Mouse (Mus musculus): Measurements from ENCODE around the gene Pard6a. TPM values are rescaled to one million over a fixed set of nuclear protein-coding genes. Genes with fewer than 3 reads are reported as not detected.
A peak's percentile ranks its signal among the peaks of the same experiment; 100 is the strongest.

The Pard6a gene
- polyA plus RNA-seq (2014; fragmentation: Nextera tagmentation; extraction: Ambion mirVana), result 16.0 and 17.5 TPM in 2 replicates

DNA sequence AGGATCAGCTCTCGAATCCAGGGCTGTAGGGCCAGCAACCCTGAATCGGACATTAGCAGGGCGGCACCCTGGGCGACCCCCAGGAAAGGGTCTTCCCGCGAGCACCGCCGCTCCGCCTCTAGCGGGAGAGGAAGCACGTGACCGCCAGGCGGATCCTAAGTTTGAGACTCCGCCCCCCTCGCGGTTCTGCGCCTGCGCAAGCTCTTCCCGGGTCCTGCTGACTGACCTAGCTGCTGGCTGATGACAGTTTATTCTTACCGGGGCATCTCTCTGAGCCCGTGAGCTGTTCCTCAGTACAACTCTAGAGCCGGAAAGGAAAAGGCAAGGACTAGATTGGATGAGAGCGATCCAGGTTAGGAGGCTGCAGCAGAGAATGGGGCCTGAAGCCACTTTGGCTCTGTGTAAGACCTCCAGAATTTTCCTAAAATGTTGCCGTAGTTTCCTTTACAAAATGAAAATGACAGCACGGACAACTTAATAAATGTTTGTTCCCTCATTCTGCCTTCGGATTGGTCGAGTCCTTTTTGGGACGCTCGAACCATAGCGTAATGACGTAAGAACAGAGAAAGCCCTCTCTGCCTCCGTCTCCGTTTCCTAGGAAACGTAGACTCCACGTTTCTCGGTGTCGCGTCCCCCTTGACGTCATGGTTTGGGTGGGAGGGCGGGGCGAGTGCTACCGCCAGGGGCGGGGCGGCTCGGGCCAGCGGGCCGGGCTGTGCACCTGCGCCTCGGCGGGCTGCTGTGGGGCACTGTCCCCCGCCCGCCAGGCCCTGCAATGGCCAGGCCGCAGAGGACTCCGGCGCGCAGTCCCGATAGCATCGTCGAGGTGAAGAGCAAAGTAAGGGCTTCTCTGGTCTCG lies at the start of gene Pard6a, which contains the start of gene Acd:
Gene Pard6a, plus strand, starts transcription at position 183 of the 859 bp plus-strand sequence.
Gene Acd, minus strand, starts transcription at position 137 of the 859 bp plus-strand sequence.
- peak within 1 kb of the TSS; percentile 68 for H3K4me3 ChIP-seq (ENCODE audit: low read depth, low read length)
- peak; percentile 99 for DNase-seq (ENCODE audit: low spot score)
- H3K4me1 ChIP-seq (replicated peaks; ENCODE audit: control insufficient read depth, insufficient read depth, low read length), result peaks cover 12% of the 10 kb centered on the region; the same call in 1 of the 2 replicates
- ATAC-seq (replicated peaks; ENCODE audit: low FRiP score, low TSS enrichment, low read depth), result peak; percentile 73
- H3K4me2 ChIP-seq (ENCODE audit: low read length), result peak within 1 kb of the TSS; percentile 95
- H3K27me3 ChIP-seq (replicated peaks; ENCODE audit: control insufficient read depth, insufficient read depth, low read length), result no peaks in the 10 kb centered on the region
- no peaks in the 10 kb centered on the region for H3K9me3 ChIP-seq (ENCODE audit: control insufficient read depth, low read length)
- H3K27ac ChIP-seq (ENCODE audit: low read depth), result peak within 1 kb of the TSS; percentile 89
- WGBS, result 0% methylated on average over 60 of the region's 60 CpGs
- peaks cover 34% of the 10 kb centered on the region for H3K36me3 ChIP-seq (ENCODE audit: control insufficient read depth, insufficient read depth, low read length)
- peak within 1 kb of the TSS; percentile 52 for H3K9ac ChIP-seq (ENCODE audit: low read length)

DNA sequence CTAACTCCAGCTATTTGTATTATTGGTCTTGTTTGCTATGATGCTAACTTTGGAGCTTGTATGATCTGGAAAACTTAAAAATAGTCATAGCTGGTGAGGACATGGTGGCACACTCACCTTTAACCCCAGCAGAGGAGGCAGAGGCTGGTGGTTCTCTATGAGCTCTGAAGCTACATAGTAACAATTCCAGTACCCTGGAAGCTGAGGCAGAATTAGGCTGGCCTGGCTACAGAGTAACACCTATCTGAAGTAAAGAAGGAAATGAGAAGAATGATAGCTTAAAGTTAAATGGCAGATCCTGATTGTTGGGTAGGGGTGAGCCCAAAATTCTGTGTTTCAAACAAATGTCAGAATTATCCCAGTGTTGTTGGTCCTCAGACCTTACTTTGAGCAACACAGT lies 43.3 kb upstream of the Pard6a start:
- ATAC-seq (replicated peaks; ENCODE audit: low FRiP score, low TSS enrichment, low read depth), result no peak
- H3K4me1 ChIP-seq (replicated peaks; ENCODE audit: control insufficient read depth, insufficient read depth, low read length), result no peaks in the 10 kb centered on the region

DNA sequence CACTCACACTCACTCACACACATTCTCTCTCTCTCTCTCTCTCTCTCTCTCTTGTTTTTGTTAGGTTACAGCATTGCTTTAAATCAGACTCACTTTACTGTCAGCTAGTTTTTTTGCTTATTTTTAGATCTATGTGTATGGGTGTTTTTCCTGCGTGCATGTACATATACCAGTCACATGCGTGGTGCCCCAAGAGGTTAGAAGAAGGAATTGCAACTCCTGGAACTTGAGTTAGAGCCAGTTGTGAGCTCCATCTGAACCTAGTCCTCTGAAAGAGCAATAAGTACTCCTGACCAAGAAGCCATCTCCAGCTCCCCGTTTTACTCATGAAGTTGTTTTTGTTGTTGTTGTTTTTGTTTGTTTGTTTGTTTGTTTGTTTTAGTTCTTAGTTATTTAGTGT lies 39.8 kb upstream of the Pard6a start:
- WGBS, result 79% methylated on average over 3 of the region's 3 CpGs

More for the DNA sequence above, 43.3 kb upstream of the Pard6a start:
- no peaks in the 10 kb centered on the region for H3K27me3 ChIP-seq (replicated peaks; ENCODE audit: control insufficient read depth, insufficient read depth, low read length)
- no peak for DNase-seq (ENCODE audit: low spot score)
- H3K36me3 ChIP-seq (ENCODE audit: control insufficient read depth, insufficient read depth, low read length), result peaks cover 34% of the 10 kb centered on the region
- no peak overlapping the region for H3K4me3 ChIP-seq (ENCODE audit: low read depth, low read length)
- H3K4me2 ChIP-seq (ENCODE audit: low read length), result no peak overlapping the region
- H3K9ac ChIP-seq (ENCODE audit: low read length), result no peak overlapping the region
- H3K27ac ChIP-seq (ENCODE audit: low read depth), result no peak overlapping the region
- H3K9me3 ChIP-seq (ENCODE audit: control insufficient read depth, low read length), result no peaks in the 10 kb centered on the region

DNA sequence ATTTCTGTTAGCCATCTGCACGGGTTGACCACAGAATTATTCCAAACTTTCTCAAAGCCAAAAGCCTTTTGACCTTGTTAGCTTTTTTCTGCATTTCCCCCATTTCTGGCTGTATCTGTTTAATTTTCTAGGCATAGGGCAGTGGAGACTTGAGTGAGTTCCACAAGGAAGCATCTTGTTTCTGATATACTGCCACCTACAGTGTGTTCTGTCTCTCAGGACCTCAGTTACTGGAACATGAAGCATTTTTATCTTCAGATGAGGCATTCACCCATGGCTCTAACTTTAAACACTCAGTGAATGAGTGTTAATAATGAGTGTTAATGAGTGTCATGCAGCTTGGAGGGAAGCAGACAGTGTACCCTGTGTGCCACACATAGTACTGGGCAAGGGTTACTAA lies 23.1 kb upstream of the Pard6a start:
- no peak overlapping the region for H3K27ac ChIP-seq (ENCODE audit: low read depth)
- WGBS, result 73% methylated on average over 1 of the region's 1 CpGs
- peaks cover 98% of the 10 kb centered on the region for H3K36me3 ChIP-seq (ENCODE audit: control insufficient read depth, insufficient read depth, low read length)
- H3K4me3 ChIP-seq (ENCODE audit: low read depth, low read length), result no peak overlapping the region
- H3K9me3 ChIP-seq (ENCODE audit: control insufficient read depth, low read length), result no peaks in the 10 kb centered on the region
- H3K9ac ChIP-seq (ENCODE audit: low read length), result no peak overlapping the region
- DNase-seq (ENCODE audit: low spot score) (no peak), ATAC-seq (replicated peaks; ENCODE audit: low FRiP score, low TSS enrichment, low read depth) (no peak)
- H3K27me3 ChIP-seq (replicated peaks; ENCODE audit: control insufficient read depth, insufficient read depth, low read length), result no peaks in the 10 kb centered on the region
- H3K4me2 ChIP-seq (ENCODE audit: low read length), result no peak overlapping the region
- no peaks in the 10 kb centered on the region for H3K4me1 ChIP-seq (replicated peaks; ENCODE audit: control insufficient read depth, insufficient read depth, low read length)

More for the DNA sequence above, 39.8 kb upstream of the Pard6a start:
- Histone ChIP-seq H3K4me1 (replicated peaks; ENCODE audit: control insufficient read depth, insufficient read depth, low read length) (no peaks in the 10 kb centered on the region), H3K27ac (ENCODE audit: low read depth) (no peak overlapping the region), H3K27me3 (replicated peaks; ENCODE audit: control insufficient read depth, insufficient read depth, low read length) (no peaks in the 10 kb centered on the region), H3K9me3 (ENCODE audit: control insufficient read depth, low read length) (no peaks in the 10 kb centered on the region), H3K36me3 (ENCODE audit: control insufficient read depth, insufficient read depth, low read length) (peaks cover 35% of the 10 kb centered on the region), H3K9ac (ENCODE audit: low read length) (no peak overlapping the region), H3K4me3 (ENCODE audit: low read depth, low read length) (no peak overlapping the region), H3K4me2 (ENCODE audit: low read length) (no peak overlapping the region)
- ATAC-seq (replicated peaks; ENCODE audit: low FRiP score, low TSS enrichment, low read depth) (no peak), DNase-seq (ENCODE audit: low spot score) (no peak)

DNA sequence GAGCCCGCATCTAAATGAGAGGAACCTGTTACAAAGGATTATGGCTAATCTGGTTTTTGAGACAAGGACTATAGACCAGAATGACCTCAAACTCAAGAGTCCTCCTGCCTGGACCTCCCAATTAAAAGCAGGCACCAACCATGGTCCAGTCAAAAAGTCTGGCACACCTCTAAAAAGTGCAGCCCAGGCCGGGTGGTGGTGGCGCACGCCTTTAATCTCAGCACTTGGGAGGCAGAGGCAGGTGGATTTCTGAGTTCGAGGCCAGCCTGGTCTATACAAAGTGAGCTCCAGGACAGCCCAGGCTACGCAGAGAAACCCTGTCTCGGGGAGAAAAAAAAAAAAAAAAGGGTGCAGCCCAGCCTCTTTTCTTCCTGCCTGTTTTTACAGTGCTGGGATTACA lies 15.6 kb upstream of the Pard6a start:
- no peak overlapping the region for H3K4me3 ChIP-seq (ENCODE audit: low read depth, low read length)
- no peak overlapping the region for H3K27ac ChIP-seq (ENCODE audit: low read depth)
- peak overlapping the region; percentile 42 for H3K4me2 ChIP-seq (ENCODE audit: low read length)
- ATAC-seq (replicated peaks; ENCODE audit: low FRiP score, low TSS enrichment, low read depth) (no peak), DNase-seq (ENCODE audit: low spot score) (no peak)
- no peak overlapping the region for H3K9ac ChIP-seq (ENCODE audit: low read length)
- no peaks in the 10 kb centered on the region for H3K9me3 ChIP-seq (ENCODE audit: control insufficient read depth, low read length)
- WGBS, result 74% methylated on average over 7 of the region's 7 CpGs
- H3K36me3 ChIP-seq (ENCODE audit: control insufficient read depth, insufficient read depth, low read length), result peaks cover 44% of the 10 kb centered on the region
- H3K27me3 ChIP-seq (replicated peaks; ENCODE audit: control insufficient read depth, insufficient read depth, low read length), result no peaks in the 10 kb centered on the region
- no peaks in the 10 kb centered on the region for H3K4me1 ChIP-seq (replicated peaks; ENCODE audit: control insufficient read depth, insufficient read depth, low read length)

DNA sequence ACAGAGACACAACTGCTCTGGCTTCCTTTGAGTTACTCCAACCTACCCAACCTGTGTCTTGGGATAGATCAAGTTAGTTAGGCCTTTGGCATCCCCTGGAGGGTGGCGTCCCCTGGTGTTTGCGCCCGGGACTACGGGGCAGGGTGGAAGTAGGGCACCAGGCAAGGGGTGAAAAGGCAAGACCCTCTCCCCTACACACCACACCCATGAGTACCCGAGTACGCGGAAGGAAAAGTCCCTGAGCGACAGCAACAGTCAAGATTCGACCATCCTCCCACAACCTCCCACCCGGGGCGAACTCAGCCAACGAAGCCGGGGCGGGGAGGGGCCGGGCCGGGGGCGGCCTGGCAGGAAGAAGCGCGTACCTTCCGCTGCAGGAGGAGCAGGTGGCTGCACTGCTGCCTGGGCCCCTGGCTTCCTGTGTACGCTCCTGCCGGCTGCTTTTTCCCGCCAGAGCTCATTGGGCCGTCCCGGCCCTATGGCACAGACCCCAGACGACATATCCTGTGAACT lies 15.1 kb upstream of the Pard6a start, which contains the start of gene Carmil2:
Gene Carmil2, plus strand, starts transcription at position 479 of the 513 bp plus-strand sequence.
- Histone ChIP-seq H3K4me3 (ENCODE audit: low read depth, low read length) (no peak within 1 kb of the TSS), H3K4me1 (replicated peaks; ENCODE audit: control insufficient read depth, insufficient read depth, low read length) (no peaks in the 10 kb centered on the region), H3K9me3 (ENCODE audit: control insufficient read depth, low read length) (no peaks in the 10 kb centered on the region), H3K4me2 (ENCODE audit: low read length) (peak within 1 kb of the TSS; percentile 42), H3K9ac (ENCODE audit: low read length) (no peak within 1 kb of the TSS), H3K27ac (ENCODE audit: low read depth) (no peak within 1 kb of the TSS), H3K27me3 (replicated peaks; ENCODE audit: control insufficient read depth, insufficient read depth, low read length) (no peaks in the 10 kb centered on the region), H3K36me3 (ENCODE audit: control insufficient read depth, insufficient read depth, low read length) (peaks cover 39% of the 10 kb centered on the region)
- 6% methylated on average over 26 of the region's 26 CpGs for WGBS
- peak; percentile 85 for DNase-seq (ENCODE audit: low spot score)
- ATAC-seq (replicated peaks; ENCODE audit: low FRiP score, low TSS enrichment, low read depth), result peak; percentile 57

DNA sequence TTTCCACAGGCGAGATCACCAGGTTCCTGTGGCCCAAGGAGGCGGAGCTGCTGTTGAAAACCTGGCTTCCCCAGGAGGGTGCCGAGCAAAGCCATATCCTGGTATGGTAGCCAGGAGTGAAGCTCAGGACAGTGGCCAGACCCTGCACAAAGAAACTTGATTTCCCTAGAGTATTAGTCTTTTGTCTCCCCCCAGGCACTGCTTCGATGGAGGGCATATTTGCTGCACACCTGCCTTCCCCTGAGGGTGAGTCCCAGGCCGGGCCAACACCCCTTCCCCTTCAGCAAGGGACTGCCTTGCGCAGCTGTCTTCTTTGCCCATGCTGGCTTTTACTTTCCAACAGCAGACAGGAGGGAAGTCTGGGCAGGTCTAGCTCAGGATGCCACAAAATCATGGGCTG lies 14.4 kb upstream of the Pard6a start:
- H3K9me3 ChIP-seq (ENCODE audit: control insufficient read depth, low read length), result no peaks in the 10 kb centered on the region
- H3K4me2 ChIP-seq (ENCODE audit: low read length), result peak overlapping the region; percentile 42; the same call in 1 of the 2 replicates
- peaks cover 32% of the 10 kb centered on the region for H3K36me3 ChIP-seq (ENCODE audit: control insufficient read depth, insufficient read depth, low read length)
- 73% methylated on average over 6 of the region's 6 CpGs for WGBS
- ATAC-seq (replicated peaks; ENCODE audit: low FRiP score, low TSS enrichment, low read depth) (no peak), DNase-seq (ENCODE audit: low spot score) (no peak)
- H3K4me3 ChIP-seq (ENCODE audit: low read depth, low read length), result no peak overlapping the region
- H3K27ac ChIP-seq (ENCODE audit: low read depth), result no peak overlapping the region
- H3K27me3 ChIP-seq (replicated peaks; ENCODE audit: control insufficient read depth, insufficient read depth, low read length), result no peaks in the 10 kb centered on the region
- no peaks in the 10 kb centered on the region for H3K4me1 ChIP-seq (replicated peaks; ENCODE audit: control insufficient read depth, insufficient read depth, low read length)
- H3K9ac ChIP-seq (ENCODE audit: low read length), result no peak overlapping the region

DNA sequence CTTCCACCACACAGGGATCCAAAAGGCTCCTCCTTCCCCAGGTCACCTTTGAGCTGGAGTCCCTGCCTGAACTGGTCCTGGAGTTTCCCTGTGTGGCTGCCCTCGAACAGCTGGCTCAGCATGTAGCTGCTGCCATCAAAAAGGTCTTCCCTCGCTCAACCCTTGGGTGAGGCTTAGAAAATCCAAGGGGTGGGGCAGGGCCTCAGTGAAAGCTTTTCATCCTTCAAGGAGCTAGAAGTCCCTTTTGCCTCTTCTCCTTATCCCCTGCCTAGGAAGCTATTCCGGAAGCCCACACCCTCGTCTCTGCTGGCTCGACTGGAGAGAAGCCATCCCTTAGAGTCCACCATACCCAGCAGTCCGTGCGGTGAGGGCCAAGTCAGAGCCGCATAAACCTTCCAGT lies 13.4 kb upstream of the Pard6a start:
- Histone ChIP-seq H3K4me3 (ENCODE audit: low read depth, low read length) (no peak overlapping the region), H3K9me3 (ENCODE audit: control insufficient read depth, low read length) (0 out of 2 replicates have a peak, but pooled peaks cover under 1% of the 10 kb centered on the region), H3K27me3 (replicated peaks; ENCODE audit: control insufficient read depth, insufficient read depth, low read length) (no peaks in the 10 kb centered on the region), H3K4me1 (replicated peaks; ENCODE audit: control insufficient read depth, insufficient read depth, low read length) (no peaks in the 10 kb centered on the region), H3K4me2 (ENCODE audit: low read length) (no peak overlapping the region), H3K27ac (ENCODE audit: low read depth) (no peak overlapping the region), H3K9ac (ENCODE audit: low read length) (no peak overlapping the region), H3K36me3 (ENCODE audit: control insufficient read depth, insufficient read depth, low read length) (peaks cover 23% of the 10 kb centered on the region)
- WGBS, result 68% methylated on average over 8 of the region's 8 CpGs
- no peak for ATAC-seq (replicated peaks; ENCODE audit: low FRiP score, low TSS enrichment, low read depth)
- DNase-seq (ENCODE audit: low spot score), result no peak
